Mouse (Mus musculus) thymus, adult 2 months (tissue): ENCODE measurements around the gene Slc4a1. TPM values are rescaled to one million over a fixed set of nuclear protein-coding genes. Genes with fewer than 3 reads are reported as not detected.

Source experiments
- DNase-seq: peaks from one replicate; pipeline ENCODE4 v3.0.0; 2021
- H3K27ac ChIP-seq: fragments of 200-500 bp; 2 replicates; pipeline ENCODE4 v1.5.1; 2012; ENCODE audit warnings: low read length, control low read depth; ENCODE audit not compliant: control insufficient read depth, insufficient read depth
- H3K27me3 ChIP-seq: fragments of 200-500 bp; 2 replicates; pipeline ENCODE4 v1.6.1; 2012; ENCODE audit warnings: mild to moderate bottlenecking, low read length, moderate library complexity, mixed read lengths; ENCODE audit not compliant: control insufficient read depth, insufficient read depth
- H3K36me3 ChIP-seq: fragments of 200-500 bp; 2 replicates; pipeline ENCODE4 v1.6.1; 2012; ENCODE audit warnings: mild to moderate bottlenecking, low read length, moderate library complexity; ENCODE audit not compliant: control insufficient read depth, insufficient read depth
- H3K4me1 ChIP-seq: fragments of 200-500 bp; replicated peaks from 2 replicates; pipeline ENCODE4 v1.6.1; 2012; ENCODE audit warnings: low read length; ENCODE audit not compliant: control insufficient read depth, insufficient read depth
- H3K4me3 ChIP-seq: fragments of 200-500 bp; 2 replicates; pipeline ENCODE4 v1.5.1; 2012; ENCODE audit warnings: mild to moderate bottlenecking, low read length, control low read depth, moderate library complexity; ENCODE audit not compliant: control insufficient read depth, insufficient read depth
- CTCF ChIP-seq: fragments of 200-500 bp; IDR thresholded peaks from 2 replicates; pipeline ENCODE4 v1.5.1; 2012; ENCODE audit warnings: mild to moderate bottlenecking, control low read depth, low read length, moderate library complexity, borderline replicate concordance; ENCODE audit not compliant: control insufficient read depth, poor library complexity, insufficient read depth; ENCODE audit errors: extremely low read depth
- POLR2A ChIP-seq: fragments of 200-500 bp; IDR thresholded peaks from 2 replicates; pipeline ENCODE4 v1.6.1; 2012; ENCODE audit warnings: mild to moderate bottlenecking, low read length, control low read depth, moderate library complexity; ENCODE audit not compliant: control insufficient read depth, poor library complexity, insufficient read depth; ENCODE audit errors: extremely low read depth
- WGBS: fragments of 180-500 bp; shearing (Covaris S2); methylation state at CpG from one replicate; pipeline ENCODE4 v1.1.7; 2018; 5-methylcytosine and 5-hydroxymethylcytosine counted together
- polyA plus RNA-seq: library from polyadenylated mRNA; depleted of rRNA; stranded (reverse); fragments of >200 nt; gene quantifications from 2 replicates; pipeline ENCODE4 v1.2.3, GENCODE M21; 2012

The Slc4a1 gene
- polyA plus RNA-seq, 1 experiment = 0.34 TPM

DNA sequence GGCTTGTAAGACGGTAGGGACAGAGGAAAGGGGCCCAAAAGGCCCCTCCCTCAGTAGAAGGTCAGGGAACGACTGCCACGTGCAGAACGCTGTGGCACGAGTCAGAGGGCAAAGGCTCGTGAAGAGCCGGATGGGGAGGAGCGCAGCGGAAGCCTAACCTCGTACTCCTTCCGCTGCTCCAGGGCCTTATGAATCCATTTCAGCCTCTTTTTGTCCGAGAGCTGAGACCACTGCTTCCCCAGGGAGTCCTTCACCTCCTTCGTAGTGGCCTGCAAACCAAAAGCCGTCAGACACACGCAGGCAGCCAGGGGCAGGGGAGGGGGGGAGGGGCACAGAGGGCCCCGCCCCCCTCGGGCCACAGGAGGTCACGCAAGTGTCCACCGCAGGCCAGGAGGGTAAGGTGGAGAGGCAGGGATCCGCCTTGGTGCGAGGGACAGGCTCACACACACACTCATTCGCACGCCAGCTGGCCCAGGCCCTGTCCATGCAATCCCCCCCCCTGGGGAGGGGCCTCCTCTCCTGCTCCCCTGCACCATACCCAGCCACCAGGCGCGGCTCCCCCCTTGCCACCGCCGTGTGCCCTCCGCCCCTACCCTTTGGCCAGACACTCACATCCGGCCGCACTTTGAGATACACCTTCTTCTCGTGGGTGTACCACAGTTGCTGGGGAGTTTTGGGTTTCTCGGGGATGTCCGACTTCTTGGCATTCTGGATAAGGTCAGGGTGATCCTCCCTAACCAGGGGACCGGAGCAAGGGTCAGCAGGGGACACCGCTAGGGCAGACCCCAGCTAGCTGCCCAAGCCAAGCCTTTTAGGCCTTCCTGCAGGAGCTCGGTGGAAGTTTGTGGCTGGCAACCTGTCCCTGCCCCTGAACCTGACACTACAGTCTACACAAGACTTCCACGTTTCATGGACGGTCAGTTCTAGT, 55.0 kb downstream of the Slc4a1 start:
- no peaks in the 10 kb centered on the region for H3K27me3 ChIP-seq
- DNase-seq = no peak
- H3K4me1 ChIP-seq = peaks cover 17% of the 10 kb centered on the region
- H3K27ac ChIP-seq = no peak overlapping the region
- TF ChIP-seq POLR2A = no peak
- no peak for TF ChIP-seq CTCF
- H3K36me3 ChIP-seq = peaks cover 51% of the 10 kb centered on the region
- 91% methylated on average over 38 of the region's 38 CpGs for WGBS
- no peak overlapping the region for H3K4me3 ChIP-seq

DNA sequence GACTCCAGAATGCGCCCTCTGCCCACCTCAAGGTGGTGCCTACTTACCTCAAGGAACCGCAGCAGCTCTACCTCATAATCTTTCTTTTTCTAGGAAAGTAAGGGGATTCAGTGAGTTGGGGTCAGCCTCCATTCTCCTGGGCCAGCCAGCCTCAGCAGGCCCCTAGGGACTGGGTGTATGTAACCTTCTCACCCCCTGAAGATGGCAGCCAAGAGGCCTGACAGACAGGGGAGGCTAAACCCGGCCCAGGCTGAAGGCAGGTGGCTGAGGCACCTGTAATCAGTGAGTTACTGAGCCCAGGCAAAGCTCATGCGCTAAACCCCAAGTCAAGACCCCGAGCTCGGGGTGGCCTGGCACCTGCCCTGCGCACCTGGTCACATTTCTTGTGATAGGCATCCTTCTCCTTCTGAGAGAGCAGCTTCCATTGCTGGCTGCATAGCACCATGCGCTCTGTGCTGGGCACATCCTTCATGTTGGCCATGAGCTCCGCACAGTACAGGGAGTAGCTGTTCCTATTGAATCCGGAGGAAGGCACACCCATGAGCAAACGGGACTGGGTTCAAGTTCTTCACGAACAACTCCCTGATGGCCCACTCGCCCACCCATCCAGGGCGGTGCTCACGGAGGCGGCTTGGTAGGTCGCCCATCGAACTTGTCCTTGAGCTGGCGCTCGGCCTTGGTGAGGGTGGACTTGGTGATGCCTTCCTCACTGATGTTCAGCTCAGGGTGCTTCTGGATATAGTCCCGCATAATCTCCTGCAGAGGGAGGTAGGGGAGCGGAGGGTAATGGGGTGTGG, 56.0 kb downstream of the Slc4a1 start:
- TF ChIP-seq CTCF (no peak), POLR2A (no peak)
- H3K27me3 ChIP-seq = no peaks in the 10 kb centered on the region
- no peak for DNase-seq
- 90% methylated on average over 22 of the region's 22 CpGs for WGBS
- peaks cover 14% of the 10 kb centered on the region for H3K4me1 ChIP-seq
- H3K36me3 ChIP-seq = peaks cover 51% of the 10 kb centered on the region
- no peak overlapping the region for H3K27ac ChIP-seq
- H3K4me3 ChIP-seq = no peak overlapping the region

DNA sequence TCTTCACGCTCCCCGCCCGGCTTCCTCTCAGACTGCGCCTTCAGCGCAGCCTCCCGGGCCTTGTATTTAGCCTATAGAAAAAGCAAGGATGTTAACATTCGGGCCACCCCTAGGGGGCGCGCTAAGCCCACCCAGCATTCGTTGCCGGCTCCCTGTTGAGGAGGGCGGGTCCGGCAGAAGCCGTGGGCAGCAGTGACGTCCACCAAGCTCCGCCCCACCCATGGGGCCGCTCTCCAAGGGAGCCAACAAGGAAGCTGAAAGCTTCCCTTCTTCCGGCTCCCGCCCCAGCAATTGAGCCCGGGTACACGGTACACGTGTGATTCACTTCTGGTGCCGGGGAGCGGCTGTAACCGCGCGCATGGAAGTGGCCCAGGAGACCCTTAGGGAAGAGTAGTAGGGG, 57.0 kb downstream of the Slc4a1 start:
- H3K27me3 ChIP-seq = no peaks in the 10 kb centered on the region
- TF ChIP-seq CTCF (peak; percentile 99), POLR2A (0 out of 2 replicates have a peak, but pooled peaks have one; percentile 28)
- H3K36me3 ChIP-seq = peaks cover 41% of the 10 kb centered on the region
- DNase-seq = peak; percentile 95
- whole genome bisulfite sequencing = 1% methylated on average over 27 of the region's 27 CpGs
- H3K4me3 ChIP-seq = peak overlapping the region; percentile 36
- H3K4me1 ChIP-seq = peaks cover 14% of the 10 kb centered on the region
- no peak overlapping the region for H3K27ac ChIP-seq

DNA sequence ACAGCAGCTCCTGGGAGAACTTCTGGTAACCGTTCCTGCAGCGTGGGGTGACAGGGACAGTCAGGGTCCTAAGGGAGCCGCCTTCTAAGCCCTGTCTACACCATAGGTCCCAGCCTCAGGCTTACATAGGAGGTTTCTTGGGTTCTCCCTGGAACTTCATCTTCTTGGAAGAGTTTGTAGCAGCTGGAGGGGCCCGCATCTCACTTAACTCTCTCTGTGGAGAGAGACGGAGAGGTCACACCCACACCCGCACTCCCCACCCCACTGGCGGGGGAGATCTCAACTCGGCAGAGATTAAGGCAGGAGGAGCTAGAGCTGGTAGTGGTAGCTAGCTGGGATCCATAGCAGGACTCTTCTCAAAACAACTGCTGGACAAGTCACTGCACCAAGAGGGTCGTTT, 57.9 kb downstream of the Slc4a1 start:
- no peaks in the 10 kb centered on the region for H3K27me3 ChIP-seq
- no peak for TF ChIP-seq POLR2A
- TF ChIP-seq CTCF = no peak
- 94% methylated on average over 9 of the region's 9 CpGs for WGBS
- H3K4me3 ChIP-seq = no peak overlapping the region
- H3K4me1 ChIP-seq = peaks cover 14% of the 10 kb centered on the region
- no peak for DNase-seq
- peaks cover 32% of the 10 kb centered on the region for H3K36me3 ChIP-seq
- no peak overlapping the region for H3K27ac ChIP-seq

DNA sequence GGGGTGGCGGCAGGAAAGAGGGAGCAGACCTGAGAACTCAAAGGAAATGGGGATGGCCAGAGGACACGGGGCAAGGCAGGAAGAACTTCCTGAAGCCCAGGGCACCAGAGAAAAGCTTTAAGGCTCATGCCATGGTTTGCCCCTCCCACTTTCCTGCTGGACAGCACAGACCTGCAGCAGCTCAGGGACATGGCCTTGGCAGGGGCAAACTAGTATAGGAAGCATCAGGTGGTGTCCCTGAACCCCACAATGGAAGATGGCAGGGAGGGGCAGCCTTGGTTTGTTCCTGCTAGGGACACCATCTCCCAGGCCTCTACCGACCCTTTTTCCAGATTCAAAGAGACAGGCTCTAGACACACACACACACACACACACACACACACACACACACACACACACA, 60.6 kb downstream of the Slc4a1 start:
- Histone ChIP-seq H3K27me3 (no peaks in the 10 kb centered on the region), H3K4me1 (peaks cover 14% of the 10 kb centered on the region), H3K36me3 (peaks cover 22% of the 10 kb centered on the region), H3K27ac (no peak overlapping the region), H3K4me3 (no peak overlapping the region)
- no peak for DNase-seq
- 78% methylated on average over 3 of the region's 3 CpGs for WGBS
- no peak for TF ChIP-seq CTCF
- no peak for TF ChIP-seq POLR2A

DNA sequence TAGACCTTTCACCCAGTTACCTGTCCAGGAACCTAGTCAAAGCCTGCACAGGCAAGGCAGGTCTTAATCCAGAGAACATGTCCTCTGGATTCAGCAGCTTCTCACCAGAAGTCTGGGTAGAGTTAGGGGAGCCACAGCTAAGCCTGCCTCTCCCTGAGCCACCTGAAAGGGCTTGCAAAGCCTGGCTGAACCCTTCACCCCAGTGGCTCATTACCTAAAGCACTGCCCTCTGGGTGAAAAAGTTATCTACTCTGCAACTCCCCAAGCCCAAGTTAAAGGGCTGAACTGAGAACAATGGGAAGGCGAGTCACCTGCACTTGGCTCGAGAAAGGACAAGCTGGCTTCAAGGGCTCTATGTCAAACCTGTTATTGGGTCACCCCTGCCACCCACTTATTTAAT, 61.9 kb downstream of the Slc4a1 start:
- TF ChIP-seq POLR2A = no peak
- TF ChIP-seq CTCF = no peak
- Histone ChIP-seq H3K27me3 (no peaks in the 10 kb centered on the region), H3K4me3 (no peak overlapping the region), H3K36me3 (peaks cover 22% of the 10 kb centered on the region), H3K4me1 (peaks cover 7% of the 10 kb centered on the region), H3K27ac (no peak overlapping the region)
- 92% methylated on average over 2 of the region's 2 CpGs for WGBS
- DNase-seq = no peak
